Mouse (Mus musculus) ovary, postnatal 14 days (tissue): ENCODE data around the gene Lrrc75b.
"Not testable (repeated sequence)": the region's sequence is repeated elsewhere in the genome, so short reads cannot be mapped to it uniquely, and the experiment has no call there.

ENCODE experiments used
- DNase-seq: peaks from one replicate; pipeline ENCODE4 v3.0.0; 2022; ENCODE audit warnings: low spot score

The Lrrc75b gene

GRCm38 (mm10) chr10:75568029-75568428 is 7.9 kb upstream of the Lrrc75b start:
- no peak for DNase-seq

GRCm38 (mm10) chr10:75566765-75567164 is 6.6 kb upstream of the Lrrc75b start:
- not testable (repeated sequence) for DNase-seq

- no peak for DNase-seq
Measured at GRCm38 (mm10) chr10:75566321-75566720, 6.2 kb upstream of the Lrrc75b start.

GRCm38 (mm10) chr10:75565906-75566305 is 5.8 kb upstream of the Lrrc75b start:
- no peak for DNase-seq

GRCm38 (mm10) chr10:75565436-75565835 is 5.3 kb upstream of the Lrrc75b start:
- DNase-seq: no peak

GRCm38 (mm10) chr10:75564687-75565265 is 4.6 kb upstream of the Lrrc75b start:
- no peak for DNase-seq

GRCm38 (mm10) chr10:75562596-75562995 is 2.5 kb upstream of the Lrrc75b start:
- DNase-seq: no peak

GRCm38 (mm10) chr10:75561071-75561654 is 1.0 kb upstream of the Lrrc75b start, which contains the start of gene Ggt1:
Gene Ggt1, plus strand, starts transcription at chr10:75561604.
- no peak for DNase-seq

GRCm38 (mm10) chr10:75560549-75560899 is 394 bp upstream of the Lrrc75b start:
- DNase-seq: no peak

GRCm38 (mm10) chr10:75559041-75559675 is 972 bp downstream of the Lrrc75b start:
- DNase-seq: no peak

GRCm38 (mm10) chr10:75558515-75558914 is 1.6 kb downstream of the Lrrc75b start:
- DNase-seq: no peak

- no peak for DNase-seq
Measured at GRCm38 (mm10) chr10:75556026-75556425, 4.1 kb downstream of the Lrrc75b start.

GRCm38 (mm10) chr10:75555557-75555956 is 4.6 kb downstream of the Lrrc75b start:
- no peak for DNase-seq

GRCm38 (mm10) chr10:75554090-75554489 is 6.0 kb downstream of the Lrrc75b start:
- no peak for DNase-seq

GRCm38 (mm10) chr10:75552701-75553450 is 7.3 kb downstream of the Lrrc75b start:
- DNase-seq: no peak

- no peak for DNase-seq
Measured at GRCm38 (mm10) chr10:75552106-75552505, 8.0 kb downstream of the Lrrc75b start.

GRCm38 (mm10) chr10:75551175-75551574 is 9.0 kb downstream of the Lrrc75b start:
- no peak for DNase-seq

- DNase-seq: no peak
Measured at GRCm38 (mm10) chr10:75549886-75550285, 10.2 kb downstream of the Lrrc75b start.

- DNase-seq: no peak
Measured at GRCm38 (mm10) chr10:75548486-75548885, 11.6 kb downstream of the Lrrc75b start.

GRCm38 (mm10) chr10:75547901-75548300 is 12.2 kb downstream of the Lrrc75b start:
- DNase-seq: no peak

- no peak for DNase-seq
Measured at GRCm38 (mm10) chr10:75536123-75536522, 24.0 kb downstream of the Lrrc75b start.

GRCm38 (mm10) chr10:75535423-75535822 is 24.7 kb downstream of the Lrrc75b start:
- no peak for DNase-seq

GRCm38 (mm10) chr10:75534934-75535333 is 25.2 kb downstream of the Lrrc75b start:
- DNase-seq: no peak
